Mouse (Mus musculus) spleen, postnatal 0 days (tissue): ENCODE results near the gene Pter. TPM values are rescaled to one million over a fixed set of nuclear protein-coding genes. Genes with fewer than 3 reads are reported as not detected.

Source experiments
- polyA plus RNA-seq: library from polyadenylated mRNA; unstranded; fragments of >200 nt; fragmentation: Nextera tagmentation; extraction: Ambion mirVana; gene quantifications from 2 replicates; pipeline ENCODE4 v1.2.1, GENCODE M21; 2015

The Pter gene
- polyA plus RNA-seq: 8.5 and 10.4 TPM in 2 replicates

DNA sequence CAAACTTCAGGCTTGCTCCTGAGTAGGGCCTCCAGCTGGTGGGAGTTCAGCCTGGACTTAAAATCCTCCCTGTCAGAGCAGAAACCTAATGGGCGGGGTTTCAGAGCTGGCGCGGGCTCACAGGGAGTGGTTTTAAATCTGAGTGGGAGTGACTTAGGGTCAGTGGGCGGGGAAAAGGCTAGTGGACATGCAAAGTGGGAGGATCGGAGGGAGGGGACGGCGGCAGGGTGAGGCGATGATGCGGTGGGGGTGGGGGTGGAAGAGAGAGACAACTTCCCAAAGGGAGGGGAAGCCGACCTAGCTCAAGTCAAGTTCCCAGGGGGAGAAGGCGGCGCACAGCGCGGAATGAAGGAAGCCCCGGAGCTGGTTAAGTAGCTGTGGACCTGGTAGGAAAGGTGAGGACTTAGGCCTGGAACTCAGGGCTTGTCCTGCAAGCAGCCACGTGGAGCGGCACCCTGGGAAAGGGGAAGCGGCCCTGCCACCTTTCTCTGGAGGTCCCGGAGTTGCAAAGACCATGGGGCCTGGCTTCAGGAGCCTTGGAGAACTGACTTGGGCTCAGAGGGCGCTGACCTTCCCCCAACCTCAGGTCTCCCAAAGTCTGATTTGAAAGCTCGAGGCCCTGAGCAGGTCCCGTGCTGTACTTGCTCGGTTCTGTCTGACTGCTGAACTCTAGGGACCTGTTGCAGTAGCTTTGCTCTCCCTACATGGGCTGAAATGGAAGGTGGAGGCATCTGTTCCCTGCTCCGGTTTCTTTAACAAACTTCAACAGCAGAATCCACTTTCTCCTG, at the start of gene Pter:
Pter (plus strand) TSS at position 238 of the 788 bp plus-strand sequence.

DNA sequence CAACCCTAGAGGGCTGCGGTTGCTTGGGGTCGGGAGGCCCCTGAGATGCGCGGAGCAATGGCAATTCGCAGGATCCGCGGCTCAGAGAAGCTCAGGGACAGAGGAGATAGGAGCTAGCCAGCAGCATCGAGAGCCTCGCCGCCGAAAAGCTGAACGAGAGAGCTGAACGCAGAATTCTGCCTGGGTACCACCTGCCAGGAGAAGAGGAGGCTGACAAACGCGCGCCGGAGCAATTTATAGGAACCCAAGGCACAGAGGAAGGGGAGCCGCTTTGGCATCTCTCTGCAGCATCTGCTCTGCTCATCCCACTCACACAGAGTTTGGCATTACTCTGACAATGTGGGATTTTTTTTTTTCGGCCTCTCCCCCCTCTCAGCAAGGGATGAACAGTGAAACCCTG, 87.6 kb downstream of the Pter start, which contains the start of gene C1ql3:
C1ql3 (minus strand) TSS at position 335 of the 400 bp plus-strand sequence.

Other genes with a start within 250 kb of the Pter start
- gene C1ql3, start 87.8 kb downstream of the Pter start, polyA plus RNA-seq: 0.11 TPM in 1 of 2 replicates, not detected in the other